Mouse (Mus musculus) adrenal gland, postnatal 4 days (tissue): Measurements from ENCODE around the gene Esf1. TPM values are rescaled to one million over a fixed set of nuclear protein-coding genes. Genes with fewer than 3 reads are reported as not detected.
"Not testable (repeated sequence)": the region's sequence is repeated elsewhere in the genome, so short reads cannot be mapped to it uniquely, and the experiment has no call there.

ENCODE experiments used
- DNase-seq, 2 experiments: peaks; one replicate each; pipeline ENCODE4 v3.0.0; 2021 to 2022; ENCODE audit warnings: low spot score in 2 of 2, mixed read lengths in 2 of 2
- long read RNA-seq, 2 experiments: library from polyadenylated mRNA; stranded (forward); transcript quantifications; one replicate each; pipeline ENCODE4 v2.0.0; 2021
- total RNA-seq, 2 experiments: library from RNA; stranded (reverse); gene quantifications; 2 replicates each; pipeline ENCODE4 v1.2.3; 2021

Gene Esf1
- 10 to 100 TPM; 26.7 to 27.4 TPM for total RNA-seq
- long read RNA-seq, experiment 1, transcript Esf1-201 (14 exons, 3,396 nt): major isoform, 11 of 15 reads
- long read RNA-seq, experiment 1, partial matches to known transcripts: 4 of 15 reads
- long read RNA-seq, experiment 1, other reads (novel, unspliced or antisense): 0 of 15 reads
- long read RNA-seq, experiment 2, transcript Esf1-201 (14 exons, 3,396 nt): major isoform, 15 of 45 reads
- long read RNA-seq, experiment 2, partial matches to known transcripts: 27 of 45 reads
- long read RNA-seq, experiment 2, other reads (novel, unspliced or antisense): 1 of 45 reads

DNA sequence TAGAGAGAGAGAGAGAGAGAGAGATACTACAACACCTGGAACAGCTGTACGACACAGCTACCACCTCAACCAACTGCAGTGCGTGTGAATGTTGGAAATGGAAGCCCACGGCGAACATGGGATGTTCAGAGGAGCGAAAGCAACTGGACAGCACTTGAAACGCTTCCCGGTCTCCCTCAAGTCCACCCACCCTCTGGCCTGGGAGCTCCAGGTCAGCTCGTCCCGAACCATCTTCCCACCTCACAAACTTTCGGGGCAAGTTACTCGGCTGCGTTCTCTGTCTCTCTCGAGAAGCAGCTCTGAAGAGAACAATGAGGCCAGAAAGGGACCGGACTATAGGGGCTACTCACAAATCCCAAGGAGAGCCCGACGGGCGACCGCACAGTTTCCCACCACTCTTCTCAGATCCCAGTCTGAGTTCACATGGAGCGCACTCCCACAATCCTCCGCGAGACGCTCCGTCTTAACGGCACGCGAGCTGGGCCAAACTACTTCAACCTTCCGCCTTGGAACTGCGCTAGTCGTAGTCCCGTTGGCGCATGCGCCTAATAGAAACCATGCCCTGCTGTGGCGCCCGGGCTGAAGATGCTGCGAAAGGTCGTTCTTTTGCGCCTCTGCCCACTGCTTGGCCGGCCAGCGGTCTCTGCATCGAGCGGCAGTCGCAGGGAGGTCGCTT, at the start of gene Esf1, which contains the start of gene Ndufaf5:
Gene Esf1, minus strand, starts transcription at position 438 of the 676 bp plus-strand sequence.
Gene Ndufaf5, plus strand, starts transcription at position 523 of the 676 bp plus-strand sequence.
- DNase-seq: peak; percentile 93

DNA sequence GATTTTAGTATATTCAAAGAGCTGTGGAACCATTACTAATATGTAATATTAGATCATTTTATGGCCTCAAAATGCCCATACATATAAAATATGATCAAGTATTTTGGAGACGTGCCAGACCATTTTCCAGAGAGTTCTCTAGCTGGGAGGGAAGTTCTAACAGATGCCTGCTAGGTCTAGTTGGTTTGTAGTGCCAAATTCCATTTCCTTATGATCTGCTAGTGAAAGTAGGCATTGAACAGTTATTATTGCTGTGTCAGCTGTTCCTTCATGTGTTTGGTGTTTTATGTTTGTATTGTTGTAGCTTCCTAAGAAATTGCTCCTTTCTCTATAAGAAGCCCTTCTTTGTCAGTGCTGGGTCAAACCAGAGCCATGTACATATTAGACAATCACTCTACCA, 45.6 kb upstream of the Esf1 start:
- no peak for DNase-seq

DNA sequence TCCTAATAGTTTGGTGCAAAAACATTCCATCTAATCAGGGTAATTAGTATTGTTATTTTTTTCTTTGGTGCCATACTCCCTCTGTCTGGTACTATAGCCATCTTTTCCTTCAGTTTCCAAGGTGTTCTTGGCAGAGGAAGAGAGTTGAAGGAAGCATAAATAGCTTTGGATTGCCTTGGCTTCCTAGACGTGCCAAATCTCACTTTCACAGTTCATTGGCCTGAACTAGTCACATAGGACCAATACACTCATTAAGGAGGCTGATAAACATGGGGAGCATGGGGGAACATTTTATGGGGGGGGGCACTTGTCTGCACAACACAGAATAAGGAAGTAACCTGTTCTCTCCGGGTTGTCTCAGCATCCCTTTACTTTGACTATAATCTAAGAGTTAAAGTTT, 45.1 kb upstream of the Esf1 start:
- no peak for DNase-seq

DNA sequence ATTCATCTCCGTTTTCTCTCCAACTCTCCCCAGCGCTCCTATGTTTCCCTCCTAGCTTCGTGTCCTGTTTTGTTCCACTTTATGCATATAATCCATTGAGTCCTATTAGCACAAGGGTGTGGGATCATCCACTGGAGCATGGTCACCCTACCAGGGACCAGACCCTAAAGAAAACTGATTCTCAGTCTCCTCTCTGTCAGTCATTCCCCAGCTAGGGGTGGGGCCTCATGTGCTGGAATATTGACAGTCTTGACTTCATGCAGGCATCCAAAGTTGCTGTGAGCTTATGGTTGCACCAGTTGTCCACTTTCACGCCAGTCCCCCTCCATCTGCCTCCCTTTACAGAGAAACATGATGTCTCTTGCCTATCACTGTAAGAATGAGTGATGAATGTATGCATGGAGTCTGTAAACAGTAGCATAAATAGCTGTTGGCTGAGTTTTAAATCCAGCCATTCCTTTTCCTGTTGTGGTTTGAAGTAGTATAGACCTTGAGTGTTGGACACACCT, 44.2 kb upstream of the Esf1 start:
- DNase-seq: no peak

DNA sequence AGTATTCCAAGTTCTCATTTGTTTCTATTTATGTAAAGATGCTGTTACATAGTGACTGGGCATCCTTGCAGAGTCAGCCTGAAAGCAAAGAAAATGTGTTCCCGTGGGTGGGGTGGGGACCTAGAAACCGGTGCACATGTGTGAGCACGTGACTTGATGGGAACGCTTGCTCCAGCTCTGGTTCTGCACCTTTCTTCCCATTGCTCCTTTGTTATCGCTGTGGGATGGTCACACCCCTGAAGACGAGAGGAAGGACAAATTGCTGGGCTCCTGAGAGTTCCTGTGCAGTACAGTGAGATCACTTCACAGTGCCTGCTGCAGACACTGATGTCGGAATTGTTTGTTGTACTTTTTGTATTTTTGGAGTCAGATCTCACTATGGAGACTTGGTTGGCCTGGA, 33.4 kb upstream of the Esf1 start:
- no peak for DNase-seq

DNA sequence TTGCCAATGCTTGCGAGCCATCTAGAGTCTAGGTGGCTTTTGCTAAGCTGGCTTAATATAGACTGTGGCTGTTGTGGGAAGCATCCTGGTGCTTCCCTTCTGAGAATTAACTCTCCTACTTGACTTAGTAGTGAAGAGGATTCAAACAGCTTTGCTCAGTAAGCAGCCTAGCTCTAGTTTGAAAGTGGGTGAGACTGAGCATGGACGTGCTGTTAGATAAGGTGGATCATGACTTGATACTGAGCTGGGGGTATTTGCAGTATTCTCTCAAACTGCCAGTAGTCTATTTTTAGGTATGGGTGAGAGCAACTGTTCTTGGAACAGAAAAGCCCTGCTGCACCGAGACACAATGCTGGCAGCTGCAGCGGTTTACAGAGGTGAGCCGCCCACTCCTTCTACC, 32.2 kb upstream of the Esf1 start:
- DNase-seq: no peak

DNA sequence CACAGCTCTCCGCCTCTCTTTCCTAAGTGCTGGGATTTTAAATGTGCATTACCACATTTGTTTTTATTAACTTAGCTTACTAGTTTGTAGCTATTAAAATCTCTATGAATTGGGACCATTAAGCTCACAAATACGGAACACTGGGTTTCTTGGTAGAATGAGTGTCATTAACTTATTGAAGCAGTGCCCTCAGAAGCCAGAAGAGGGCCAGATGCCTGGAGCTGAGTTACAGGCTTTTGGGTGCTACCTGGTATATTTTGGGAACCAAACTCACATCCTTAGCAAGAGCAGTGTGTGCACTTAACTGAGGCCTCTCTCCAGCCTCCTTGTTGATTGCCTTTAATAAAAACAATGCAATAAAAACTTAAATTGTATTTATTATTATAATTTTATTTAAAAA, 30.3 kb upstream of the Esf1 start:
- no peak for DNase-seq

DNA sequence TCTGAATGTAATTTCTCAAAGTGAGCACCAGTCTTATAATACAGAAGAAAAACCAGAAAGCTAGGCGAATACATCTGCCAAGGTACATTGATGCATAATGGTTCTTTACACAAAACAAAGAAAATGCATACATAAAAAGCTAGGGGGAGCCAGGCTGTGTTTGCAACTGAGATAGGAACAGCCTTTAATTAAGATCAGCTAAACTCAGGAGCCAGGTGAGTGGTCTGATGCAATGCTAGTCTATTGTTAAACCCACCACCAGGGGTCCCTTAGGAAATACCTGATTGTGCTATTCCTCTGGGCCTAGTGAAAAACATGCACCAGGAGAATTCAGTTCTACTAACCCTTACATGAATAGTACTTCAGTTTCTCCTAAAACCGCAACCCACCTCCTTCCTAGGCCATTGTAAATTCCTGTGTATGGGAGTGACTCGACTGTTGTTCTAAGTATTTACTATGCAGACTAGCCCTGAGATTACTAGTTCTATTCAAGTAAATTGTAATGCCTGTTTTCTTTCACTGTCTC, 15.4 kb upstream of the Esf1 start:
- not testable (repeated sequence) for DNase-seq

DNA sequence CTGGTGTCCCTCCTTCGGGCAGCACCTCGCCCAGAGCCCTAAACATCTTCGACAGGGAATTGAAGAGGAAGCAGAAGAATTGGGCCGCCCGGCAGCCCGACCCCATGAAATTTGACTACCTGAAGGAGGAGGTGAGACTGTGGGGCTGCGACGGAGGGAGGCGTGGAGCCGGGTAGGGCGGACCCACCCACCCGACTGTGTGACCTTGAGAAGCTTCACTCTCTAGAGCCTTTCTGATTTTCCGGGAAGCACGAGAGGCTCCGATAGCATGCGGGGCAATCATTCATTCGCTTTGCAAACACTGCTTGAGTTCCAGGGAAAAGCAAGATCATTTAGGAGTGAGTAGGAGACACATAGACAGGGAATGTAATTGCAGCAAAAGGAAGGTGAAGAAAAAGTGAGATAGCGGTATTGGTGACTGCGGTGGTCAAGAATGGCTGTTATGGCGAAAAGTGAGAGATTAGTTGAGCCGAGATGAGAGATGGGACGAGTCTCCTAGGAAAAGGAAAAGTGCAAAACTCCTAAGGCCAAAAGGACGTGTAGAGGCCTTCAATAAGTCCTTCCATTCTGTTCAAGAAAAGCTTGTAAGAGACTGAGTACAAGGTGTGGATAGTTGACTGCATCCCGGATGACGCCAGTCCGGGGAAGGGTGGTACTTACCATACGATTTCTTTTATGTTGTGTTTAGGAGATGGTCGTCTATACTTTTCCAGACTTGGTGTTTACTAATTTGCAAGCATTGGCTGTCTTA, 614 bp upstream of the Esf1 start:
- DNase-seq: no peak

DNA sequence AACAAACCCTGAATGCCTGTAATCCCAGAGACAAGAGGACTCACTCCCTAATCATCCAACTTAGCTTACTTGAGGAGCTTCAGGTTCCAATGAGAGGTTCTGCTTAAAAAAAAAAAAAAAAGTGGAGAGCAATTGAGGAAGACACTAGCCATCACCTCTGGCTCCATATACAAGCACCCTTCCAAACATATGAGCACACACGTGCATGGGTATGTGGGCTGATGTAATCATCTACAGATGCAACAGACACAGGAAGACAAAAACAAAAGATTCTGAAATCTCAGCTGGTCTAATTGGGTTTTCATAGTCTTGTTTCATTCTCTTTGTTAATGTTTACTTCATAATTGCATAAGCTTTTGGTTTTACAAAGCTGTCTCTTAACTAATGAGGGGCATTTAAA, 1.3 kb downstream of the Esf1 start:
- DNase-seq: no peak

DNA sequence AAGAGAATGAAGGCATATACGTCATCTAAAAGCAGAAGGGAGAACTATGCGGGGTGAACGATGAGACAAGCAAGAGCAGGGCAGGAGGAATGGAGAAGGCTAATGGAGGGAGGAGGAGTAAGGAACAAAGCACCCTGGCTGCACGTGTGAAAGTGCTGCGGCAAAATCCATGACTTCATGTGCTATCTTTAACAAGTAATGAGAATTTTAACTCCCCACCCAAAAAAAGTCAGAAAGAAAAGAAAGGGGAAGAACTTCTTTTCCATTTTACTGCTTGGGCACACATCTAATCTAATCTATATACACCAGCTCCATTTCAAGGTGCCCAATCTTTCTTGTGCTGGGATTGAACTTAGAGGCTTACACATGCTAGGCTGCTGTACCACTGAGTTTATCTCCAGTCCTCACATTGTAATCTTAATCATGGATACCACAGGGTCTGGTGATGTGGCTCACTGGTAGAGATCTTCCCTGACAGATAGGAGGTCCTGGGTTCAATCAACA, 7.0 kb downstream of the Esf1 start:
- DNase-seq: no peak

DNA sequence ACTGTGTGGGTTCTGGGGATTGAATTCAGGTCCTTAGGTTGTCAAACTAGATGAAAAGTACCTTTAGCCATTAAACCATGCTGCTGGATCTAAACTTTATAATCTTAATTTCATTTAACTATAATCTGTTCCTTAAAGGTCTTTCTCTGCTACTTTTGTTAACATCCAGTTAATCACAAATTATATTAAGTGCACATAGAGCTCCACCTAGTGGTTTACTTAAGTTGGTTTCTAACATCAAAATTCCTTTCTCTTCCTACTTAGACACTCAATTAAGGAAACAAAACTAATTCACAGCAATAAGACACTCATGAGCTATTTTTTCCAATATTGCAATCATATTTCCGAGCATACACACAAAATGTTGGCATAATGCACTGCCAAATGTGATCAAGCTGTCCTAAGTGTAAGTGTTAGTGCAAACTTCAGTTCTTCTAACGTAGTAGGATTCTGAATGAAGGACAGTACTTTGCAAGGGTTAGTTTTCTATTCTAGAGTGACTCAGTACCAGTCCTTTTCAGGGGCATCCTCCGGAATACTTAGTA, 11.1 kb downstream of the Esf1 start:
- DNase-seq: no peak

DNA sequence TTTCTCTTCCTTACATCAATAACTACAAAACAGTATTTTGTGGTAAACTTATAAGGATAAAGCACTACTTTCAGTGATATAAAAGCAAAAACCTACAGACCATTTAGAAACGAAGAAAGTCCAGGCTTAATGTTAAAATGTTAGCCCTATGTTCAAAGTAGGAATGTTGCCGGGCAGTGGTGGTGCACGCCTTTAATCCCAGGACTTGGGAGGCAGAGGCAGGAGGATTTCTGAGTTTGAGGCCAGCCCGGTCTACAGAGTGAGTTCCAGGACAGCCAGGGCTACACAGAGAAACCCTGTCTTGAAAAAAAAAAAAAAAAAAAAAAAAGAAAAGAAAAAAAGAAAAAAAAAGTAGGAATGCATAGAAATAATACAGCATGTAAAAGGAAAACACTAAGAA, 18.6 kb downstream of the Esf1 start, which contains the start of gene Gm17374:
Gene Gm17374, plus strand, starts transcription at position 301 of the 400 bp plus-strand sequence.
- DNase-seq: not testable (repeated sequence)

DNA sequence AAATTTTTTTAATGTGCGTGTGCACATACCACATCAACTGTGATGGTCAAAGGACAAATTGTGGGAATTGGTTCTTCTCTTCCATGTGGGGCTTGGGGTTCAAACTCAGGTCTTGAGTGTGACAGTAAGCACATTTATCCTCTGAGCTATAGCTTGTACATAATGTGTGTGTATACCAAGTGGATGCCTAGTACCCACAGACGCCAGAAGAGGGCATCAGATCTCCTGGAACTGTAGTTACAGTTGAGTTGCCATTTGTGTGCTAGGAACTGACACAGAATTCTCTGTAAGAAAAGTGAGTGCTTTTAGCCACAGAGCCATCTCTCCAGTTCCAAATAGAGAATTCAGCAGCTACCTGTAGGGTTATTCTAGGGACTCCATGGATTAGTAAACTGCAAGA, 44.8 kb downstream of the Esf1 start:
- no peak for DNase-seq

DNA sequence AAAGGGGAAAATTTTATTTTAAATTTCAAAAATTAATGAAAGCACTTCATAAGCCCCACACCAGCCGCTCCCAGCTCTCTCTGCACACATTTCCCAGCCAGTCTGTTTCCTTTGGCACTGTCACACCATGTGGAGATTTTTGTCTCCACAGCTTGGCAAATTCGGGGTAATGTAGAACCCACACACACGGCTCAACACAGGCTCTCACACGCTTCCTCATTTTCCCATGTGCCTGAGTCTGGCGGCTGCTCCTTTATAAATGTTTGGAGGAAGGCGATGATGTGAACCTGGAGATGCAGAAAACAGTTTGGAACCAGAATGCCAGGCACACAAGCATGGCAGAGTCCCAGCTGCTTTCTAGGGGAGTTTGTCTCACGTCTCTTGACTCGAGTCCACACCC, 56.5 kb downstream of the Esf1 start:
- no peak for DNase-seq

DNA sequence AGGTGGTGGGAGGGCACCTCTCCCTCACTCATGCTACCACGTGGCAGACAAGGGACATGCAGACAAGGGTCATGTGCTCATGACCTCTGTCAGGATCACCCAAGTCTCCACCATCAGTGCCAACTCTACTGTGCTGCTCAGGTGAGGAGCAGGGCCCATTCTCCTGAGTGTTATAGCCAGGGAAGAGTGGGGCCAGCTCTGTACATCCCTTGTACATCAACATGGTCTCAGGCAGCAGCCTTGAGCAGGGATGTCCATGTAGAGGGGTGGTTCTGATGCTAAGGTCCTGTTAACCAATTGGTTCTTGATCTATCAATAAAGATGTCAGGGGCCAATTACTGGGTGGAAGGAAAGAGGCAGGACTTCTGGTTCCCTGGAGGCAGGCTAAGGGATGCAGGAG, 61.4 kb downstream of the Esf1 start:
- DNase-seq: no peak

DNA sequence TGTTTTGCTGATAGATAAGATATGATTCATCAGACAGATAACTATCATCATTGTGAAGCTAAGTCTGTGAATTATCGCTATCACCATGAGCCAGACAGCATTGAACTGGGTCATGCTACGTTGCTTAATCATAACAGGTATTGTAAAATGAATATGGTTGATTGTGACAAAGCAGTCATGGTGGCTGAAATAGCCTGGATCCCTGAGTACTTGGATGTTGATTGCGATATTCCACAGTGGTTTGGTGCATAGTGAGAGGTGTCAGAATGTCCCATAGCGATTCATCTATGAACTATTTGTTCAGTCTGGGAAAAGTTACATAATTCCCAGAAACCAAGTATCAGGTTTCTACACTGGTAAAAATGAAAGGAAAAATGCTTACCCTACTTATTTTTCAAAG, 62.7 kb downstream of the Esf1 start:
- no peak for DNase-seq

DNA sequence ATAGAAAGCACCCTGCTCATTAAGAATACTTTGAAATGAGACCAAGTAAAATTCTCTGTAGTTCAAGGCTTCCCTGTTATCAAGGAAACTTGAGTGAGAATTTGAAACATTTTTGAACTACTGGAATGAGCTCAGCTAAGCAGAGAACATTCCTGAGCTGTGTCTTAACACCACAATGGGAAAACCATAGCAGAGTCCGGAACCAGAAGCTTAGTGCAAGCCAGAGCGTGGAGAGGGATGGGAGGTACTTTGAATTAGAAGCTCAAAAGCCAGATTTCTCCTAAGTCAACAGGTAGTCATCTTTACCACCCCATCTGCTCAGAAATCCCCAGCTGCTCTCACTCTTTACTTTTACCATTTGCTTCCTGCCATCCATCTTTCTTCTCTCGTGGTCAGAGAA, 65.4 kb downstream of the Esf1 start:
- DNase-seq: no peak

DNA sequence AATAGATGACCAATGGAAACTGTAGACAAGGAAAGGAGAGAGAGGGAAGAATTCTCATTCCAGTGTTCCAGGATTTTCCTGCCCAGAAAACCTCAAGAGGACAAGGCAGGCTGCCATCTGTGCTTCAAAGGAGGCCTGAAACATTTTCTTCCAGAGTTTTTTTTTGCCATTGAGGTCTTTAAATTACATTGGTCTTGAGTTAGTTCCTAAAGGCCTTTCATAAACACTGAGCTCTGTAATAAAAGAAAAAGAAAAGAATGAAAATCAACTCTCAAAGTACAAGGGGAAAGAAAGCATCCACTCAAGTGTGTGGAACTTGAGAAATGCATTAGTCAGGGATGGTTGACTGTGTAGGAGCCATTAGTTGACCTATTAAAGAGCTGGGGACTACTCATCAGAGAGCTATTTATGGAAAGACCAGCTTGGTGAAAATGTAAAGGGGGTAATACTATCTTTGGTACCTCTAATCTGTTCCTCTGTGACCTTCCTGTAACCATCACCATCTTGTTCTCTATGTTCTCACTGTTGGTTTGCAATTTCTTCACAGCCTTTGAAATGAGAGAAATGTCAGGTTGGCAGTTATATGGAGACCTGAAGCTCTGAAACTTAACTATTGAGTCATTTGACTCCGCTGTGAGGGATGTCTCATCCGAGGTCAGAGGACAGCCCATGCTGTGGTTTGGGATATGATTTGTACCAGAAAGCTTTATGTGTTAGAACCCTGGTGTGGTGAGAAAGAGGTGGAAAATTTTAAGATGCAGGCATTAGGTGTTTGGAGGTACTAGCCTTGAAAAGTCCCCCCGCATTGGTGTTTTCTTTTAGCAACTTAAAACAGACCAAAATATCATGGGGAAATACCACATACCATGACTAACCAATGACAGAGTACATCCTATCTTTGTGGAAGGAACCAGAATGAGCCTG, 69.6 kb downstream of the Esf1 start:
- DNase-seq: no peak

DNA sequence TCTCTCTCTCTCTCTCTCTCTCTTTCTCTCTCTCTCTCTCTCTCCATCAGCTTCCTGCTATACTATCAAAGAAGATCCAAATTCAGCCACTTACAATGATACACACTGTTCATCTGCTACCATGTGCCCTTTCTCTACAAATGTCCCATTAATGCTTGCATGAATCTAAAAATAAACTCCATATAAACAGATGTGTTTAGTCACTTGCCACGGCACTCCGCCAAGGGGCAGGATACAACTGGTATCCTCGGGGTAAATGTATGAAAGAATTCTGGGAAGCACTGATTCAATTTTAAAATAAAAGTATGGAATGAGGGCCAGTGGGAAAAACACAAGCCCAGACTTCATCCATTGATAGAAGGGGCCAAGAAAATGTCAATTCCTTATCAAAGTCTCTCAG, 70.4 kb downstream of the Esf1 start:
- no peak for DNase-seq
